Mouse (Mus musculus) midbrain, embryonic 15.5 days (tissue): ENCODE measurements around the gene Mccc1. TPM values are rescaled to one million over a fixed set of nuclear protein-coding genes. Genes with fewer than 3 reads are reported as not detected.

Experiments used
- ATAC-seq: fragments of 200-750 bp; cut with Nextera tagmentation; replicated peaks from 2 replicates; pipeline ENCODE4 v1.8.0; 2017; ENCODE audit warnings: moderate TSS enrichment
- H3K27ac ChIP-seq: fragments of 300-500 bp; sonication (generic); 2 replicates; pipeline ENCODE4 v1.5.1; 2015; ENCODE audit warnings: mild to moderate bottlenecking, inconsistent platforms
- H3K27me3 ChIP-seq: fragments of 300-500 bp; sonication (generic); replicated peaks from 2 replicates; pipeline ENCODE4 v1.6.1; 2015; ENCODE audit warnings: inconsistent platforms
- H3K36me3 ChIP-seq: fragments of 300-500 bp; sonication (generic); replicated peaks from 2 replicates; pipeline ENCODE4 v1.6.1; 2015; ENCODE audit warnings: inconsistent platforms
- H3K4me1 ChIP-seq: fragments of 300-500 bp; sonication (generic); 2 replicates; pipeline ENCODE4 v1.6.1; 2015; ENCODE audit warnings: inconsistent platforms
- H3K4me2 ChIP-seq: fragments of 300-500 bp; sonication (generic); 2 replicates; pipeline ENCODE4 v1.6.1; 2015; ENCODE audit warnings: inconsistent platforms, mild to moderate bottlenecking, moderate library complexity
- H3K4me3 ChIP-seq: fragments of 300-500 bp; sonication (generic); 2 replicates; pipeline ENCODE4 v1.5.1; 2015; ENCODE audit warnings: mild to moderate bottlenecking, inconsistent platforms
- H3K9ac ChIP-seq: fragments of 300-500 bp; sonication (generic); 2 replicates; pipeline ENCODE4 v1.6.1; 2015; ENCODE audit warnings: mild to moderate bottlenecking, inconsistent platforms
- H3K9me3 ChIP-seq: fragments of 300-500 bp; sonication (generic); 2 replicates; pipeline ENCODE4 v1.6.1; 2016; ENCODE audit warnings: inconsistent platforms
- WGBS: fragments of 180-500 bp; shearing (Covaris S2); methylation state at CpG from one replicate; pipeline ENCODE4 v1.1.7; 2015; ENCODE audit warnings: mixed read lengths; 5-methylcytosine and 5-hydroxymethylcytosine counted together
- polyA plus RNA-seq: library from polyadenylated mRNA; unstranded; fragments of >200 nt; fragmentation: Nextera tagmentation; extraction: Ambion mirVana; gene quantifications from 2 replicates; pipeline ENCODE4 v1.2.1, GENCODE M21; 2015

Gene Mccc1
- polyA plus RNA-seq, 1 experiment from 2014 or later = 31.5 TPM

DNA sequence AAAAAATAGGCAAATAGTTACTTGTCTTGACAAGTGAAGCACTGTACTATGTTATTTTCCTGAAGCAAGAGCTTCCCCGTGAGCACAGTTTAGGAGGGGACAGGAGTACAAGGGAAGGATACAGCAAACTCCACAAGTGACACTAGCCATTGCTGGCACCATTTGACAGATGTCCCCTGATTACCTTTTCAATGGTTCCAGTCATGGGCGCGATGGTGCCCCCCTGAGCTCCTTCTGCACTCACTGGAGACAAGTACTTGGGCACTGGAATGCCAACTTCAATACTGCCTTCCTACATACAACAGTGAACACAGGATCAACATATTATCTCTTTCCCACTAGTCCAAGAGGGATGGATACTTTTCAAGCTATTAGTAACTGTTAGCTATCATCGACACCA is 37.1 kb downstream of the Mccc1 start:
- H3K27ac ChIP-seq = no peak overlapping the region
- no peak overlapping the region for H3K4me3 ChIP-seq
- H3K9me3 ChIP-seq = no peaks in the 10 kb centered on the region
- H3K4me1 ChIP-seq = no peaks in the 10 kb centered on the region
- H3K27me3 ChIP-seq = no peaks in the 10 kb centered on the region
- ATAC-seq = no peak
- peaks cover 26% of the 10 kb centered on the region; the same call in 1 of the 2 replicates for H3K36me3 ChIP-seq
- H3K9ac ChIP-seq = no peak overlapping the region
- no peak overlapping the region for H3K4me2 ChIP-seq
- 95% methylated on average over 4 of the region's 4 CpGs for WGBS

DNA sequence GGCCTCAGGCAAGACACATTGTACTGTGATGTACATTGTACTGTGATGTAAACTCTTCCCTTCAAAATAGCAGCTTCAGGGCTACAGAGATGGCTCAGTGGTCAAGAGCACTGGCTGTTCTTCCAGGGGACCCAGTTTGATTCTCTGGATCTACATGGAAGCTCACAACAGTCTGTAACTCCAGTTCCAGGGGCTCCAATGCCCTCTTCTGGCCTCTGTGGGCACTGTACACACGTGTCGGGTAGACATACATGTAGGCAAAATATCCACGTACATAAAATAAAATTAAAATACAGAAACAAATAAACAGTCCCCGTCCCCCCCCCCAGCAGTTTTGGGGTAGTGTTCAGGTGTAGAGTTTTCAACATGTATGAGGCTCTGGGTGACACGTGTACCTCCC is 37.5 kb downstream of the Mccc1 start:
- Histone ChIP-seq H3K36me3 (peaks cover 24% of the 10 kb centered on the region; the same call in 1 of the 2 replicates), H3K27me3 (no peaks in the 10 kb centered on the region), H3K9me3 (no peaks in the 10 kb centered on the region), H3K4me2 (no peak overlapping the region), H3K4me1 (no peaks in the 10 kb centered on the region), H3K4me3 (no peak overlapping the region), H3K9ac (no peak overlapping the region), H3K27ac (no peak overlapping the region)
- WGBS = 94% methylated on average over 5 of the region's 5 CpGs
- no peak for ATAC-seq

DNA sequence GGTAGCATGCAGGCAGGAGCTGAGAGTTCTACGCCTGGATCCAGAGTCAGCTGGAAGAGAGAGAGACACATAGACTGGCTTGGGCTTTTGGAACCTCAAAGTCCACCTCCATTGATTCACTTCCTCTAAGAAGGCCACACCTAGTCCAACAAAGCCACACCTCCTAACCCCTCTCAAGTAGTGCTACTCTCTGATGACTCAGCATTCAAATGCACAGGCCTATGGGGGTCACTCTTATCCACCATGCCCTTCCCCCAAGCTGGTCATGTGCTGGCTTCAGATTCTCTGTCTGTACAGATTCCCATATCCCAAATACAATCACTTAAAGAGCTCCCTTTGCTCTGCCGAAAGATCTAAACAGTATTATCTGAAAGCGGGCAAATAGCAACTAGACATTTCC is 43.2 kb downstream of the Mccc1 start:
- Histone ChIP-seq H3K4me2 (no peak overlapping the region), H3K9ac (no peak overlapping the region), H3K27ac (no peak overlapping the region), H3K27me3 (no peaks in the 10 kb centered on the region), H3K4me3 (no peak overlapping the region), H3K9me3 (no peaks in the 10 kb centered on the region), H3K4me1 (no peaks in the 10 kb centered on the region), H3K36me3 (peaks cover 16% of the 10 kb centered on the region; the same call in 1 of the 2 replicates)
- no peak for ATAC-seq
- WGBS = 98% methylated on average over 3 of the region's 3 CpGs

DNA sequence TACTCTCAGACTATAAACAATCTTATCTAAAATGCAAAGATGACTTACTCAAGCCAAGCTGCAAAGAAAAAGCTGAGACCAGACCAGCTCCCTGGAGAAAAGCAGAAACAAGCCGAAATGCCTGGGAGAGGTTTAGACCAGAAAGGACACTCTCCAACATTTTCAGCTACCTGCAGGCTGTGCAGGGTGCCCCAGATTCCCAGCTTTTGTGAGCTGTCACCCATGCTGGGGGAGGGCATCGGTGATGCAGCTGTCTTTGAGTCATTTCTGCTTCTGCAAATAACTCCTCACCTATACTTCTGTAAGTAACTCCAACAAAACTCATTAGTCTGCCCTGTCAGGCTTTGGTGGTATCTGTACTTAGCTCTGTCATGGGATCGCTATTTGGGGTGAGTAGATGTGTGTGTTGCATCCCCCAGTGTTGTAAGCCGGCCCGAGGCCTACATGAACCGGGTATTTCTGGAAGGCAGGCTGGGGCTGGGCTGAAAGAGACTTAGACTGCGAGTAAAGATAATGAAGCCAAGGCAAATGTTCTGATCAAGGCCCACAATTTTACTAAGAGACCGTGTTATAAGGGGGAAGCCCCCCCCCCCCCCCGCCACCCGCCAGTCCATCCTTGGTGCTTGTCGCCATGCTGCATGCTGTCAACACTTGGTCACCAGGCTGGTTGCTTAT is 45.4 kb downstream of the Mccc1 start:
- Histone ChIP-seq H3K27me3 (no peaks in the 10 kb centered on the region), H3K9me3 (no peaks in the 10 kb centered on the region), H3K36me3 (peaks cover 5% of the 10 kb centered on the region; the same call in 1 of the 2 replicates), H3K4me1 (no peaks in the 10 kb centered on the region), H3K4me2 (no peak overlapping the region), H3K9ac (no peak overlapping the region), H3K27ac (no peak overlapping the region), H3K4me3 (no peak overlapping the region)
- WGBS = 90% methylated on average over 10 of the region's 11 CpGs
- no peak for ATAC-seq

DNA sequence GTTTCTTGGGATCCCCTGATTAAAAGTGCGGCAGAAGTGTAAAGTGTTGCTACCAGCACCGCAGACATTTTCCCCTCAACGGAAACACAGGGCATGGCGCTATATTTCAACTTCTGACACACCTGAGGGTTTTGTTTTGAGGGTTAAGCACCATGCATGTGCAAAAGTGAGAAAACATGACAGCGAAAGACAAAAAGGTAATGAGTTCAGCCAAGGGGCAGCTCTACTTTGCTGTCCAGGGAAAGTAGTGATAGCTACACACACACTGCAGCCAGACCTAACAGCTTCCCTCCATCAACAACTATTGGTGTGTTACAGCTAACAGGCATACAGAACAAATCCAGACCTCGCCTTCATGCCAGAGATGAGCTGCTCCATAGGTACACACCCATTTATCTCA is 46.7 kb downstream of the Mccc1 start:
- no peaks in the 10 kb centered on the region for H3K27me3 ChIP-seq
- no peaks in the 10 kb centered on the region for H3K36me3 ChIP-seq
- H3K4me1 ChIP-seq = no peaks in the 10 kb centered on the region
- no peaks in the 10 kb centered on the region for H3K9me3 ChIP-seq
- no peak overlapping the region for H3K4me2 ChIP-seq
- H3K4me3 ChIP-seq = no peak overlapping the region
- H3K9ac ChIP-seq = no peak overlapping the region
- H3K27ac ChIP-seq = no peak overlapping the region
- no peak for ATAC-seq
- 94% methylated on average over 6 of the region's 6 CpGs for WGBS

DNA sequence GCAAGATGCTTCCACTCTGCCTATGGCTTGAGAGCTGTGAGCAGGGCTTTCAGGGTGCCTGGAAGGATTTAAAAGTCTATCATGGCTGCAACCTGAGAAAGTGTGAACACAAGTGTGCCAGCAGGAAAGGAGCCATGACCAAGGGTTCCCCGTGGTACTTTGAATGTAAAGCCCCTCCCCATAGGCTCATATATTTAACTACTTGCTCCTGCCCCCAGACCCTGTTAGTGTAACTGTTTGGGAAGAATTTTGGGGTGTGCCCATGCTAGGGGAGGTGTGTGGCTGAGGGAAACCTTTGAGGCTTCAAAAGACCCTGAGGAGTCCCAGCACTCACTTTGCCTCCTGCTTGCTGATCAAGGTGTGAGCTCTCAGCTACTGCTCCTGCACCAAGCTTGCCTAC is 47.3 kb downstream of the Mccc1 start:
- ATAC-seq = no peak
- no peaks in the 10 kb centered on the region for H3K9me3 ChIP-seq
- no peak overlapping the region for H3K4me2 ChIP-seq
- H3K36me3 ChIP-seq = no peaks in the 10 kb centered on the region
- 89% methylated on average over 1 of the region's 1 CpGs for WGBS
- no peaks in the 10 kb centered on the region for H3K4me1 ChIP-seq
- H3K9ac ChIP-seq = no peak overlapping the region
- H3K27me3 ChIP-seq = no peaks in the 10 kb centered on the region
- no peak overlapping the region for H3K27ac ChIP-seq
- no peak overlapping the region for H3K4me3 ChIP-seq

DNA sequence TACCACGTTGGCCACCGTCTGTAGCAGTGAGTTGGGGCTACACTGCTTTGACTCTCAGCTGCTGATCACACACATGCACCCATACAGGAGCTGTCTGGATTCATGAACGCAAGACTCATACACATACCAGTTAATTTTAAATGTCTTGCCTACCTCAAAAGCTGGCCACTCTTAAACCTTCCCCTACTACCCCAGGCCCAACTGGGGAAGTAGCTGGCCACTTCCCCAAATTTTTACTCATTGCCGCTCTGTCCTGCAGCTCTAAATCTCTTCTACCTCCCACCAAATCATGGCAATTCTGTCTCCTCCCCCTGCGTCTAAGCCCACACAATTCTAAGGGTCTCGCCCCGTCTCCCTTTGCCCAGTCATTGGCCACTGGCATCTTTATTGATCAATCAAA is 52.3 kb downstream of the Mccc1 start:
- Histone ChIP-seq H3K4me1 (no peaks in the 10 kb centered on the region), H3K4me3 (no peak overlapping the region), H3K9me3 (no peaks in the 10 kb centered on the region), H3K27ac (no peak overlapping the region), H3K4me2 (no peak overlapping the region), H3K9ac (no peak overlapping the region), H3K27me3 (no peaks in the 10 kb centered on the region), H3K36me3 (no peaks in the 10 kb centered on the region)
- WGBS = 90% methylated on average over 7 of the region's 7 CpGs
- no peak for ATAC-seq

DNA sequence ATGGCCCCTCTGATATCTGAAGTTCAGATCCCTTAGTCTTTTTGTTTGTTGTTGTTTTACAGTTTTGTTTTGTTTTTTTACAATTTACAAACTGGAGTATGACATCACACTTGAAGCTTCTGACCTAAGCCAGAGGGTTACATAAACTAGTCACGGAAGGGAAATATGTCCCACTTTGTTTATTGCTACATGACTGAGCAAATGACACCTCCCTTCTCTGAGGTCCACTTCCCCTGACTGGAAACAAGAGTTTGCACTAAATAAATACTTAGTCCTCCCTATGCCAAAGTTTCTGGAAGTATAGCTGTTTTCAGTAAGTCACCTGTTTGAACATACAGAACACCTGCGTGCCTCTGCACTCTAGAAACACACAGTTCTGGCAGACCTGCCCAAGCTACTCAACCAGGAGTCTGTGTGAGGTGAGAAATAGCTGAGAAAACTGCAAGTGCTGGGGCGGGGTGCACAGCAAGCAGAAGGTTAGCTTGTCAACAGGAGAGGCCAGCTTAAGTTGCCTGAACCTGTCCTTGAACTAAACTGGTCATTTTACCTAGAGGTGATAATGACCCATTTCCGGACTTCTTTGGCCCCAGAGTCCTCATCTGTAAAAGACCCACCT is 59.9 kb downstream of the Mccc1 start:
- Histone ChIP-seq H3K9ac (no peak overlapping the region), H3K4me1 (no peaks in the 10 kb centered on the region), H3K27ac (no peak overlapping the region), H3K9me3 (no peaks in the 10 kb centered on the region), H3K4me3 (no peak overlapping the region), H3K36me3 (no peaks in the 10 kb centered on the region), H3K27me3 (no peaks in the 10 kb centered on the region), H3K4me2 (no peak overlapping the region)
- 90% methylated on average over 4 of the region's 4 CpGs for WGBS
- no peak for ATAC-seq

DNA sequence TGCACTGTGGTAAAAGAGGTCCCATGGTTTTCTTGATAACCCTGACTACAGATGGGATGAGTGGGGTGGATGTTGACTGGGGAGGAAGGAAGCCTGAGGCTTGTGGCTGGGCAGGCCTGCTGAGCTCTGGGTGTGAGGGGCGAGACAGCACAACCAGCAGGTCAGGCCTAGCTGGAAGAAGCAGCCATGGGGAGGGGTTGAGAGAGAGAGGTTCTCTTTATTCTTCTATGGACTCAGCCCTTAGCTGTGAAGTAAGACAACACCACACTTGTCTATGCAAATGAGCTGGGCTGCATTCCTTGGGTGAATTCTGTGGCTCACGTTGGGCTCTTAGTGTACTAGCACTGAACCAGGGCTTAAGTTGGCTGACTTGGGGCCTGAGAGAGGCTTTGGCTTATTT is 60.4 kb downstream of the Mccc1 start:
- H3K27ac ChIP-seq = no peak overlapping the region
- H3K4me1 ChIP-seq = no peaks in the 10 kb centered on the region
- H3K9me3 ChIP-seq = no peaks in the 10 kb centered on the region
- no peaks in the 10 kb centered on the region for H3K27me3 ChIP-seq
- no peak overlapping the region for H3K9ac ChIP-seq
- no peak overlapping the region for H3K4me2 ChIP-seq
- H3K36me3 ChIP-seq = no peaks in the 10 kb centered on the region
- no peak overlapping the region for H3K4me3 ChIP-seq
- ATAC-seq = no peak
- WGBS = 39% methylated on average over 2 of the region's 2 CpGs

DNA sequence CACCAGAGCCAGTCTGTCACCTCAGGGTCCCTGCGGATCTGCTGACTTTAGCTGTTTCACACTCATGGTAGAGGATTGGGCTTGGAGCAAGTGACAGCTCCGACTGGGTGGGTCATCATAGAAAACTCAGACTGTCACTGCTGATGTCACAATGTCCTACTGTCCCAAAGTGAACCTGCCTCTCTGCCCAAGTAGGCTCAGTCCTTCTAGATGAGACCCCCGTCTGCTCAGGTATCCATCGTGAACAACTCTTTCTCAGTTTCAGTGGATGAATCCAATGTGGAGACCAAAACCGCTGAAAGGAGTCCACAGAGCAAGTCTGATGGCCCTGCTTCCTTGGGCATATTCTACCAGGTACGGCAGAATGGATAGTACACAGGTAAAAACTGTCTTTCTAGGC is 63.1 kb downstream of the Mccc1 start, which contains the start of gene Dcun1d1:
Gene Dcun1d1 (minus strand): TSS at position 101 of the 400 bp plus-strand sequence.
- 97% methylated on average over 6 of the region's 6 CpGs for WGBS
- no peak for ATAC-seq
- H3K4me2 ChIP-seq = no peak within 1 kb of the TSS
- H3K4me3 ChIP-seq = no peak within 1 kb of the TSS
- H3K27me3 ChIP-seq = no peaks in the 10 kb centered on the region
- H3K9ac ChIP-seq = no peak within 1 kb of the TSS
- peaks cover 13% of the 10 kb centered on the region for H3K4me1 ChIP-seq
- no peaks in the 10 kb centered on the region for H3K36me3 ChIP-seq
- no peak within 1 kb of the TSS for H3K27ac ChIP-seq
- H3K9me3 ChIP-seq = no peaks in the 10 kb centered on the region

DNA sequence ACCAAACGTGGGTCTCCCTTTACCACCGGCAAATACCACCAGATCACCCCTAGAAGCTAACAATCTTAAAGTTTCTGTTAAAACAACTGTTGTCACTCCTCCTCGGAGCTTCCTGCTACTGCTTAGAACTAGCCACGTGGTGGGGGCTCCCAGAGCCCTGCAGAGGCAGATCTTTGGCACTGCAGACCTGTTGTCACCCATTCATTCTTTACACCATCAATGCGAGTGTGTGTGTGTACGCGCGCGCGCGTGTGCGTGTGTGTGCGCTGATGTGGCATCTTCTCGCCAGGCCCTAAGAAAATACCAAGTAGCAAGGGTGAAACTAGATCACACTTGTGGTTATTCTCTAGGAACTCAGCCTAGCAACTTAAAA is 67.1 kb downstream of the Mccc1 start:
- H3K4me3 ChIP-seq = peak overlapping the region; percentile 65
- 1% methylated on average over 14 of the region's 14 CpGs for WGBS
- H3K9ac ChIP-seq = peak overlapping the region; percentile 78; the same call in 1 of the 2 replicates
- ATAC-seq = peak; percentile 70
- H3K27ac ChIP-seq = peak overlapping the region; percentile 83
- peaks cover 27% of the 10 kb centered on the region for H3K4me1 ChIP-seq
- no peaks in the 10 kb centered on the region for H3K36me3 ChIP-seq
- H3K27me3 ChIP-seq = no peaks in the 10 kb centered on the region
- H3K4me2 ChIP-seq = peak overlapping the region; percentile 89
- H3K9me3 ChIP-seq = no peaks in the 10 kb centered on the region

DNA sequence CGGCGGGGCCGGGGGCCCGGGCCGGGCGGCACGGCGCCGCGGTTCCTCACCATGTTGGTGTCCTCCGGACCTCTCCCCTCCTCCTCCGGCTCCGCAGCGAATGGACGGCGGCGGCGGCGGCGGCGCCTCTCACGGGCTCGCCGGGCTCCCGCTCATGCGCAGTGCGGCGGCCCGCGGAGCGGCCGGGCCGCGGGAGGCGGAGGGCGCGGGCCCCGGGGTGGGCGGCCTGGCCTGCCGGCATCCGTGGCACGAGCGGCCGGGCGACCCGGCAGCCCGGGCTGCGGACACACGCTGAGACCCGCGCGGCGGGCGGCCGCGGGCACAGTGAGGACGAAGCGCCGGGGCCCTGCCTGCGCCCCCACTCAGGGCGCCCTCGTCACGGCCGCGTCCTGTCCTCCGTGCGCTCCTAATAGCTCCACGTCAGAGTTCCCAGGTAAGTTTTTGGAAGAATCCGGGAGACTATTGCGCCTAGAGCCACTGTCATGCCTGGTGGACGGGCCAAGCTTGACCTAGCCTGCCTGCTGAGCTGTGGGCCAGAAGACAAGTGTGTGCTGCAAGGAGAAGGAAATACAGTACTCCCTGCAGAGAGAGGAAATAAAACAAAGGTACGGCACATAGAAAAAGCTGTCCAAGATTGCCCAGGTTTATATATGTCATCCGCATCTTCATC is 67.6 kb downstream of the Mccc1 start:
- peak; percentile 97 for ATAC-seq

More for the DNA sequence above, 67.6 kb downstream of the Mccc1 start:
- peaks cover 27% of the 10 kb centered on the region for H3K4me1 ChIP-seq
- H3K36me3 ChIP-seq = no peaks in the 10 kb centered on the region
- H3K27me3 ChIP-seq = no peaks in the 10 kb centered on the region
- H3K4me2 ChIP-seq = peak overlapping the region; percentile 89
- WGBS = under 1% methylated on average over 50 of the region's 73 CpGs
- H3K27ac ChIP-seq = peak overlapping the region; percentile 83
- no peaks in the 10 kb centered on the region for H3K9me3 ChIP-seq
- peak overlapping the region; percentile 78 for H3K9ac ChIP-seq
- peak overlapping the region; percentile 65 for H3K4me3 ChIP-seq
